Mouse (Mus musculus): ENCODE measurements at regions not wholly inside any gene's neighbourhood (a gene's known extent, or its start where the extent isn't known, plus 50 kb on each side); places are given as distances from the start of the nearest gene placed in this dataset.

DNA sequence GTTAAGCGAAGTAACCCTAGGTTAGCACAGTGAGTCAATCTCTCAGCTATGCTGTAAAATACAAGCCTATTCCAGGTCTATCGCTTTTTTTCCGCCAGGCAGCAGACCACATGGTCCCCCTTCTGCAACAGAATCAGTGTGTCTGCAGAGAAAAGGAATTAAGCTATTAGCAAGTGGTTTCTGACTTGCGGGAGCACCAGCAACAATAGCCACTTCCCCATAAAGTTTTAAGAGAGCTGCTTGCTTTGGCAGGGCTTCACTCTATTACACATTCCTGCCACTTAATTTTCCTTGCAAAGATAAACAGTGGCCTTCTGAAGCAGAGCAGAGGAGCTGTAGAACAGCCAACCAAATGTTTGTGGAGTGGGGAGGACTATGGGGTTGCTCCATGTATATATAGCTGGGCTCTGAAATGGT lies 59.8 kb upstream of the Osmr start:
- DNase-seq, result peak; percentile 37 to 53

DNA sequence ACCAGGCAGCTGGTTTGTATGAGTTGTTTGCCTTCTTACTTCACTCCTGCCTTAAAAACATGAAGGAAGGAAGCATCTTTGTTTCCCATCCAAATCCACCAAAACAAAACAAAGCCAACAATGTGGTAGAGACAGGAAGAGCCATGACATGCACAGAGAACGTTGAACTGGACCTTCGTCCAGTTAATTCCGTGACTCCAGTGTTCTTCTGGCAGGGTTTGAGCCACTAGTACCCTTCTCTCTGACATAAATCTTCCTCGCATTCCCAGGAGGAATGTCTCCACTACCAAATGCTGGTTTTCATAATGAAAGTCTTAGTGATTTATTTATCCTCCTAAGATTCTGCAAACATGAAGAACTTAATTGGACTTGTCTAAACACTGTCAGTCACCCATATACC lies 66.7 kb upstream of the Osmr start:
- no peak for DNase-seq

DNA sequence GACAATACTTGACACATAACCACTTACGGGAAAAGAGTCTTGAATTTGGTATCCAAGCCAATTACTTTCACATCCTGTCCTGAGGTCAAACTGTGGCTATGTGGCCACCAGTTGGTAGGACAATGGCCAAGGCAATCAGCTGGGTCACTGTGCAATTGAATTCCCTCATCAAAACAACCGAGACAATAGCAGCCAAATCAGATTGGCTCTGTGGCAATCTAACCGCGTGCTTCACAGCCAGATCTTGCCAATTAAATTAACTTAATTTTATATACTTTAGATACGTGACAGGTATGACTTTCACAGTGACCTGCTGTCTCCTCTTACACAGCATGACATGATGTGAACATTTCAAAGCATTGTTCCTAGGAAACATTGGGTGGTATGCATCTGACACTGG lies 74.5 kb upstream of the Osmr start:
- peak in 1 of 2 experiments; percentile 23 for DNase-seq

DNA sequence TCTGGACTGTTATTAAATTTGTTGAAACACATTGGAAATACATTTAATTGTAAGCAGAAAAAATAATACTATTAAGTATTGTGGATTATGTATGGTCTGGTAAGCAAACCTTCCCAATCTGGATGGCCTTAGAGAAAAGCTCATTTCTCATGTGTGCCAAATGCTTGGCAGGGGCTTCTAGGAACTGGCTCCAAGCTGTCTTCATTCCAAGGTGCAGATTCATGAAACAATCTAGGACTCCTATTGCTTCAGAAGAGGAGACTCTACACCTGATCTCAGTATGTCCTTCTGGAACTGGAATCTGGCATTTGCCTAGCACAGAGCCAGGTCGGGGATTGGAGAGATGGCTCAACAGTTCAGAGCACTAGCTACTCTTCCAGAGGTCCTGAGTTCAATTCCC lies 74.9 kb upstream of the Osmr start:
- DNase-seq, result no peak

DNA sequence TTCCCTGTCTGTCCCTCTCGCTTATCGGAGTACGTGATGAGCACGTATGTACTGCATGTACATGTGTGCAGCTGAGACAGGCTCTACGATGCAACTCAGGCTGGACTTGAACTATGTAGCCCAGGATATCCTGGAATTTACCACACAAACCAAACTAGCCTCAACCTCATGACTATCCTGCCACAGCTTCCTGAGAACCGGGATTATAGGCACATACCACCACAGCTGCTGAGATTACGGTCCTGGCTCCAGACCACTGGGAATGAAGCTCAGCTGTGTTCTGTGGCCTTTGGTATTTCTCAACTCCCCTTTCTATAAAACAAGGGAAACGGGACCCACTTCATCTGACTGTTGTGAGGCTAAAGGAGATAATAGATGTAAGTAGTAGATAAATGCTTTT lies 75.7 kb upstream of the Osmr start:
- DNase-seq, result no peak

DNA sequence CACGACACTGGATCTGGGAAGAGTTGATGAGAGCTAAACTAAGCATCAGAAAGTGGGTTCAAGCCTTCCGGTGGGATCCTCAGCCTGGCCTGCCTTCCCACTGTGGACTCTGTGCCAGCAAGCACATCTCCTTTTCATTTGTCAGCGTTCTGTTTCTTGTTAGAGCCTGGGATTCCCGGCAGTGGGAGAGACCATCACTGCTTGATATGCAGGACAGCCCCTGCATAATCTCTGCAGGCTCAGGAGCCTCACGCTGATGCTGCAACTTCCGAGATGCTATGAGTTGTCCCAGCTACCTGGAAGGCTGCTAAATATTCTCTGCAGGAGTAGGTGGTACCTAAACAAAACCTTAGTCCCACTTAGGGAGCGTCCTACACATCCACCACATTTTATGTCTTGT lies 78.8 kb upstream of the Osmr start:
- DNase-seq, result no peak

DNA sequence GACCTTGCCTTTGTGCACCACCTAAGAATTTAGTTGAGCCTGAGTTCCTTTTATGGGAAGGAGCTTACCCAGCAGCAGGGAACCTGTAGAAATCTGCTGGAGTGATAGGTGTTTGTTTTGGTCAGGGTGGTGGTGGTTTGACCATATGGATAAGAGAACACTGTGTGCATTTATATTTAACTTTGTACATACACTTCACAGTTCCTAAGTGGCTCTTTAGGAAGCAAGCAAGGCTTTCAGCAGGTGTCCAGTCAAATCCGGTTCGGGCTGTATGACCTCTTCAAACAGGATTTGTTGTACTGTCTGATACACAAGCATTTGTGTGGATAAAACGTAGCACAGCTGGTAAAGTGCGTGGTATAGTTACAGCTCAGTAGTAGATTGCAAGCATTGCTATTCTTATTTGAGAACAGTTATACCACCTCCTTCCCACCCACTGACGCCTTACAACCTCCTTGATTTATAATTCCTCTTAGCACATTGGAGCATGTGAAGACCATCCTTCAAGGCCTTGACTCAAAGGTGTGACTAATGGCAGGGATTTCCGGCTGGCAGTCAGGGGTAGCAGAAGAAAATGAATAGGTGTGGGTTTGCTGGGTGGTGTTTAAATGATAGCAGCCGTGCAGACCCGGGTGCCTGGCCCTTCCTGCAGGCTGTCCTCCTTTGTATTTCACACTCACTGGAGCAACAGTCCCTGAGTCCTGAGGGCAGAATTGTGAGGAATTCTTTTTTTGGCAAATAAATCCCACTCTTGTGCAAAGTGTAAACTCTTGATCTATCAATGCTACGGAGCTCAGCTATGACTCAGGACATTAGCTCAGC lies 79.4 kb upstream of the Osmr start:
- DNase-seq, result no peak

DNA sequence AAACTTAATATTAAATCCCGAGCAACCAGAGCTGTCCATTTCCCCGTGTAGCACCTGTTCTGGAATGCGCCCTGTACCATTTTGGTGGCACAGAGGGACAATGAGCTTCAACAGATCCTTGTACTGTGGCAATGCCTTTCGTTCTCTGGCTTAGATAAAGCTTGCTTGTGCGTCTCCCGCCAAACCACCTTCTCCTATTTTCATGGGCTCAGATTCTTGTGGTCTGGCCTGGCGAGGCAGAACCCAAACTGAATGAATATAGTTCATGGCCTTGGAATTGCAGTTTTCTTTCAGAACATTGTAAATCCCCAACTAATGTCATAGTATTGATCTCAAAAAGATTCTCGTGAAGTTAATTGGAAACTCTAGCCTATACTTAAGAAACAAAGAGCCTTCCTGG lies 85.1 kb upstream of the Osmr start:
- no peak for DNase-seq

DNA sequence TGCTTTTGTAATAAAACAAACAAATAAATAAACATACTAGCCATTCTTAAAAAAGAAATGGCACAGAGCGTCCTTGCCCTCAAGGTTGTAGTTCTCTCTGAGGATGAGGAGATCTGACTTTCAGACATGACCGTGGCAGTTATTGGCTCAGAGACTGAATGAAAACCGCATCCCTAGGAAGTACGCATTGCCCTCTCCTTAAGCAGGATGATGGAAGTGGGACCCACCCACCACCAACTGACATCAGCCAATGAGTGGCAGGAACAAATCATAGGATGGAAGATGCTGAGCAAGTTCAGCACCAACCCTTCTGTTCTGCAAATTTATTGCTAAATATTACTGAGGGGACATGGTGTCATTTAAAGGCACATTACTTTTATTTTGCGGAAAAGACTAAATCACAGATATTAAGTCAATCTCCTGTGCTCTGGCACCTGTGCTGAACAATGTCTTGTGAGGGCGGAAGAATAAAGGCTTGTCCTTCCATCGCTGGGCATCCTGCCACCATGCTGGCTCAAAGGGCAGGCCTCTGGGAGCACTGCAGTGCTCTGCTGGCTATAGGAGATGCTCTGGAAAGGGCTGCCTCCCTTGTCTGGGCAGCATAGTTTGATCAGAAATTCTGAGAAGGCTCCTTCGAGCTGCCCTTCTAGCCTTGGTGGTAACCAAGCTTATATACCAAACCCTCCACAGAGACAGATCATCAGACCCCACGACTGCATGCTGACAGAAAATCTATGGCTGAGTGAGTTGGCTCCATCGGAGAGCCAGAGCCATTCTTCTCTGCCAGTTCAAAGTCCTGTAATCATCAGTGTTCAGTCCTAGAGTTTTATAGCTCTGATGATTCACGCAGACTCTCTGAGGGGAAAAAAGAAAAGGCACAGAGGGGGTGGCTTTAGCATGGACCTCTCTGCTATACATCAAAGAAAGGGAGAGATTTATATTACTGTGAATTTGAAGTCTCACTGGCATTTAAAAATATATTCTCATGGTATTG lies 86.3 kb upstream of the Osmr start:
- DNase-seq, result no peak

DNA sequence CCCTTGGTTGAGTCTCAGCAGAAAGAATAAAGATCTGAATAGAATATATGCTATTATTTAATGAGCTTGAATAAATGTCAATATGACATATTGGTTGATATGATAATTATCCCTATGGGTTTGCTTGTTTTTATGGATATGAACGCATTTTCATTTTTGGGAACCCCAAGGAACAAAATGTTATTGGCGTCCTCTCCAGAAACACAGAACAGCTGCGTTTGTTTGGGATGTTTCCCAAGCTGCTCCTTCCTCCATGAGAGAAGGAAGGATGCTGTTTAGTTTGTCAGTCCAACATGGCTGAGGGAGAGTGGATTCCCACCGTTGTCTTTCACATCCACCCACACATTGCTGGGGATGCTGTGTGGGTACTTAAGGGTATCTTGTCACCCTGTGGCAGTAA lies 89.9 kb upstream of the Osmr start:
- peak; percentile 64 to 69 for DNase-seq

DNA sequence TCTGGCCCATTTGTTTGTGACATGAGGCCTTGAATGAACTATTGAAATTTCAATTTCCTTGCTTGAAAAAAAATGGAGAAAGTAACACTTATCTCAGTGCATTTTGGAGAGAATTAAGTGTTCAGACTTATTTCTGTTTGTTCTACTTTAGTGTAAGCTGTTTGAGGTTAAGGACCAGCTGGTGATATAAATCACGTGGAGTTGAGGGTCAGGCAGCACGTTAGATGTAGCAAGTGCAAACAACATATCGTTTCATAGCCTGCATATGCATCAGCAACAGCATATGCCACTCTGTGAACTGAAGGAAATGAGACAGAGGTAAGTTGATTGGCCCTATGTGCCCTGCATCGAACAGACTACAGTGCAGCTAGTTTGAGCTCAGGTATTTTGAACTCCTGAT lies 90.7 kb upstream of the Osmr start:
- DNase-seq, result no peak

DNA sequence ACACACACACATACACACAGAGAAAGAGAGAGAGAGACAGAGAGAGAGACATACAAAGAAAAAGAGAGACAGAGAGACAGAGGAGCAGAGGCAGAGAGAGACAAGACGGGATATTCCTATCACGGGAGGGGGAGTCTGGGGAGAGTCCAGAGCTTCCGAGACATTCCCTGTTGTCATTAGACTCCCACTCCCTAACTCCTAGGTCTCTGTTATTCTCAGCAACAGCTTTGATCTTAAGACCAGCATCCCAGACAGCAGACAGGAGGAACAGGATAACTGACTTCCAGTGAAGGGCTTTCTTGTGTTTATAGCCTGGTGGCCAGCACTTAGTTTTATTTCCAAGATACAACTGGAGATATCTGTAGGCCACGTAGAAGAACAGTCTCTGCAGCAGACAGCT lies 99.6 kb upstream of the Osmr start:
- no peak for DNase-seq

DNA sequence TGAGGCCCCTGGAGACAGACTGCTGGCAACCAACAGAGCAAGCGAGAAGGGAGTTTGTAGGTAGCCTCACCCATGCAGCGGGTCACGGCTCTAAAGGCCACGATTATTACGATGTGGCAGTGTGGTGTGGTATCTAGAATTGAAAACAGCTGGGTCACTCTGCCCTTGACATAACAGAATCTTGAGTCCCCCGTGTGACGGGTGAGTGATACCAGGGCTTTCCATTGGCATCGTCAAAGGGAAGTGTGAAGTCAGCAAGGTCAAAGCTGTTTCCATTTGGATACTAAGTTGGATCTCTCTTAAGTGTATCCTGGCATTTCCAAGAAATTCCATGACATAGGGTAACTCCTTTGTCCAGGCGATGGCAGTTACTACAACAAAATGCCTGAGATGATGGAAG lies 106.7 kb upstream of the Osmr start:
- no peak for DNase-seq

DNA sequence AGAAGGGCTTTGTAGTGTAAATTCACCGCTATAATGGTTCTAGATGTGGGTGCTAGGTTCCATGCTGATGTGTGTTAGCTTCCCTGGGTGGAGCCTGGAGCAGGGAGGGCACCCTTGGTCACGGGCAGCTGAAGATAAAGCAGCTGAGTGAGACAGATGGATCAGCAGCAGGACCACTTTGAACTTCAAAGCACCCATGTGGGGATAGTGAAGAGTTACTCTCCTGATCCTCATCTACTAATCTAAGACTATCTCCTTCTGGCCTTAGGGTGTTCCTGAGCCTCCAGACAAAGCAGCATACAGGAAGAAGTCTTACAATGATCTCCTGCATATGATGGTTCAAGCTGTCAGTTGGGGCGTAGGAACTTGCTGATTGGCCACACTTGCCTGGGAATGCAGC lies 107.1 kb upstream of the Lifr start:
- no peak for DNase-seq

DNA sequence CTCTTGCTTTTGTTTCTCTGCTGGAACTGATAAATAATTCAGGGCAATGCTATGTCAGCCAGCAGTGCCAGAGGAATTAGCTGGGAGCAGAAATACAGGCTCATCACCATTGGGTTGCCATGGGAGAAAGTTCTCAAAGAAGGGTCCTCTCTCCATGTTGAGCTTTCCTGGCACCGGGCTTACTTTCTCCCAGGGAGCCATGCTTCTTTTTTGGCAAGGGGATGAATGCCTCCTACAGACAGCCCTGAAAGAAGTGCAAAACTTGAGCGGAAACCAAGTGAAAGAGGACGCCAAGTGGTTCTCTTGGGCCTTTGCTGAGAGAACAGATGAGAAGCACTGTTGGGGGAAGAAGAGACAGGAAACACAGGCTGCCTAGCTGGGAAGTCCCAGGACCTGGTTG lies 102.2 kb upstream of the Lifr start:
- peak; percentile 63 to 79 for DNase-seq

DNA sequence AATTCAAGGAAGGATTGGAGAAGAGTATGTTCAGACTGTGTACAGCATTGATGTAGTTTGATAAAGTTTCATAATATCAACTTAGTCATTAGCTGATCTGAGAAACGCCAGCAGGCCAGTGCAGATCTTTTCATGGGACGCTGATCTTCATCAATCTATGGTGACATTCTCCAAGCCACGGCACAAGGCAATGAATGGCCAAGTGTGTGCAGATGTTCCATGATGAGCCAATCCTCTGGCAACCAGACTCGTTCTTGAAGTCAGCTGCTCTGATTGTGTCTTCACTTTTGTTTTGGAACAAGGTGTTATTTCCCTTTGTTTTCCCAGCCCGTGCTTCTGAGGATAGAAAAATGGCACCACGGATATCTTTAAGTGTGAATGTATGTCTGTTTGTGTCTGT lies 101.3 kb upstream of the Lifr start:
- peak in 1 of 2 experiments; percentile 48 for DNase-seq

DNA sequence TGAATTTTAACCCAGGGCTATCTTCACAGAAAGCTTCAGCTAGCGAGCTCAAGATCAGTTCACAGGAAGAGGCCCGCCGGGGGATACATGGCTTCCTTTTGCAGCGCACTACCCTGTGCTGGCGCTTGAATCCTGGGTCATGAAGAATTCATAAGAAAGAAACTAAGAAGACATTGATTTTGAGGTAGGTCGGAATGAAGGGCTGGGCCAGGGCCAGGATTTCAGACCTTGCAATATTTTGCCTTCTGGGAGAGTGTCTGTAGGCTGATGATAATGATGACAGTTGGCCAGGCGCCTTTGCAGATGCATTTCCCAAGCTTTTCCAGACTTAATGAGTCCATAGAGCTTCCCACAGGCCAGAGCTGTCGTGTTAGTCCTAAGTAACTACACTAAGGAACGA lies 97.2 kb upstream of the Lifr start:
- DNase-seq, result no peak

DNA sequence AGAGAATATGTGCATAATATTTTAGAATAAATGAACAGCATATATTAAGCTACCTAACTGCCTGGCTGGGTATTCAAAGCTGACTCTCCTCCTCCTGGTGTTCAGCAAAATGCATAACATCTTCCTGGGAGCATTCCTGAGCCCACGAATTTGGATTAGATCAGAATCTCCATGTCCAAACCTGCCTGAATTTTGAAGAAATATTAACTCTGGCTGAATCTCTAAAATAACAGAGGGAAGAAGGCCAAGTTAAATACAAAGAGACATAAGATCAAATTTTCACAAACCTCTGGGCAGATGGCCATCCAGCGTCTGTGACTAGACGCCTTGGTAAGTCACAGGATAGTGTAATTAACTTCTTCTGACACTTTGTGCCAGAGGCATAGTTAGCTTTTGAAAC lies 95.2 kb upstream of the Lifr start:
- no peak for DNase-seq

DNA sequence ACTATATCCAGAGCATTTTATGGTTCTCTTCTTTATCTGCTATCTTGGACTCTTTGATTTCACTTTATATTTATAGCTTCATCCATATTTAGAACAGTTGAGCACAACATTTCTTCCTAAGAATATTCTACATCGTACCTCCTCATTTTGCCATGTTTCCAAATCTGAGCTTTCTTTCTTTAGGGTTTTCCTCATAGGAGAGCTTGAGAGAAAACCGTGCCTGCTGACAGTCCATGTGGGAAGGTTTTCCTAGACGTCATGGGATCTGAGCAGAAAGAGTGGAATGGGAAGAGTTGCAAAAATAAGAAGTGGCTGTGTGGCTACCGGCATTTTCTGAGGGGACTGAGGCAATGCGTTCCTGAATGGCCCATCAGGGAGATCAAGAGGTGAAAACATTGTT lies 92.5 kb upstream of the Lifr start:
- DNase-seq, result no peak

DNA sequence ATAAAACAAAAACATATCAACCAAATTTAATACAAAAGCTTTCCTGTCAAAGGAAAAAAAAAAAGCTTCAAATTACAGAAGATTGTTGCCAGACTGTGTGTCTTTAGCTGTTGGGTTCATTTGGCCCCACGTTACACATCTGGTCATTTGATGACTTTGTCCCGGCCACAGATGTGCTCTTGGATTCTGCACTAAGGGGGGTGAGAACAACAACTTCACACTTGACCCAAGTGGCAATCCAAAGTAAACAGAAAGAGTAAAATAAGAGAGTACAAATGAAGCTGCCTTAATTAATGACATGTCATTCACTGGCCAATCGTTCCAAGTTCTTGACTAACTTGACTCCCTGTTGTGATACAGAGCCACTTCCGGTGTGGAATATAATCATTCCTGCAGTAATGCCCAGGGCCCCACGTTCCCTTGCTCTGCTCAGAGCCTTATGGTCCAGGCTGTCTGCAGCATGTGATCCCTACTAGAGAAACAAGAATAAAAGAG lies 91.8 kb upstream of the Lifr start:
- peak; percentile 39 to 55 for DNase-seq

DNA sequence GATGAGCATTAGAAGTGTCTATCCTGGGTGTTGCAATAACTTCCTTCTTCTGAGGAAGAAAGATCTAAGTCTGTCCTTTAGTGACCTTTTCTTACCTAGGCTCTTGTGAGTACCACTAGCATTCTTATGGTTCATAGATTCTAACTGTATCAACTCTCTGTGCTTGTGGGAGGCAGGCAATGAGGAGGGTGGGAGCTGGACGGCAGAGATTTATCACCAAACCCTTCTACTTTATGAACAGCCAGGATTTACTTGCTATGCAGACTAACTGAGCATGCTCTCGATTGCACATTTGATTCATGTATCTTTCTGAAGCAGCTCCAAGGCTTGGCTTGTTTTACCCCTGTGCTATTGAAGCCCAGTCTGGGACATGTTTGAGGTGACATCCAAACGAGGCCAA lies 90.7 kb upstream of the Lifr start:
- DNase-seq, result no peak

DNA sequence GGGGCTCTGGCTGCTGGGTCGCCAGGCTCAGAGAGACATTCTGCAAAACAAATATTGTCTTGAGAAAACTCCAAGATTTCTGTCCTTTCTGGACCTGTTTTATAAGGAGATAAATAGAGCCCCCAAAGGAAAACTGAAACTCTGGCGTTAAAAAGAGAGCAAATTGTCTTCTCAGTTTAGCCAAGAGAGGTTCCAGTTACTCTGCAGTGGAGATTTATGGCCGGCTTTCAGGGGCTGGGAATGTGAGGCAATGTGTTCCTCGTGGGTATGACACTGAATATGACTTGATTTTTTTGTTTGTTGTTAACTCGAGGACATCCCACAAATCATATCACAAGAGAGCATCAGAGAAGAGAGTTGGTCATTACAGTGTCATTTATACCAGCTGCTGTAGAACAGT lies 88.2 kb upstream of the Lifr start:
- DNase-seq, result peak; percentile 48 to 68

DNA sequence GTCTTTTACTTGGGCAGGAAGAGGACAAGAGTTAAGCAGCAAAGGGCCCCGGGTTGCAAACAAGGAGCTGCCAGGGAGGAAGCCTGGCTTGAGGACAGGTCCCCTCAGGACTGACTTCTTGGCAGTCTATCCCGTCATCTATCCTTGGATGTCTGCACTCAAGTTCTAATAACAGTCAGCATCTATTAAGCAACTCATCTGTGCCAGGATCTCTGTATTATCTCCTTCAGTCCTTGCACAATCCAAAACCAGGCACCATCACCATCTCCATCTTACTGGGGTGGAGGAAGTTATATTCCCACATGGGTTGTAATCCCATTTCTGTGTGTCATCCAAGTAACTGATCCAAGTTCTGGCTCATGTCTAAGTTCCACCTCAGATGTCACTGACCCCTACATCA lies 87.1 kb upstream of the Lifr start:
- peak in 1 of 2 experiments; percentile 43 for DNase-seq
